Mouse (Mus musculus) layer of hippocampus, adult 9-11 months (tissue): ENCODE measurements around the gene Gfod1.

Experiments used
- DNase-seq: peaks from one replicate; pipeline ENCODE4 v3.0.0; 2022

The Gfod1 gene

GRCm38 (mm10) chr13:43261287-43261686 lies 42.7 kb downstream of the Gfod1 start:
- no peak for DNase-seq

GRCm38 (mm10) chr13:43260731-43261130 lies 43.2 kb downstream of the Gfod1 start:
- DNase-seq: no peak

GRCm38 (mm10) chr13:43256447-43256846 lies 47.5 kb downstream of the Gfod1 start:
- no peak for DNase-seq

- DNase-seq: no peak
Measured at GRCm38 (mm10) chr13:43253526-43253925, 50.4 kb downstream of the Gfod1 start.

- DNase-seq: no peak
Measured at GRCm38 (mm10) chr13:43252105-43252790, 51.7 kb downstream of the Gfod1 start.

GRCm38 (mm10) chr13:43251391-43251790 lies 52.6 kb downstream of the Gfod1 start:
- no peak for DNase-seq

GRCm38 (mm10) chr13:43250653-43251052 lies 53.3 kb downstream of the Gfod1 start:
- no peak for DNase-seq

GRCm38 (mm10) chr13:43250106-43250505 lies 53.9 kb downstream of the Gfod1 start:
- no peak for DNase-seq

- DNase-seq: no peak
Measured at GRCm38 (mm10) chr13:43248381-43248780, 55.6 kb downstream of the Gfod1 start.

- DNase-seq: no peak
Measured at GRCm38 (mm10) chr13:43246876-43247275, 57.1 kb downstream of the Gfod1 start.

GRCm38 (mm10) chr13:43243793-43244192 lies 60.2 kb downstream of the Gfod1 start:
- no peak for DNase-seq

GRCm38 (mm10) chr13:43243240-43243639 lies 60.7 kb downstream of the Gfod1 start:
- no peak for DNase-seq

- no peak for DNase-seq
Measured at GRCm38 (mm10) chr13:43241750-43242149, 62.2 kb downstream of the Gfod1 start.

GRCm38 (mm10) chr13:43241069-43241468 lies 62.9 kb downstream of the Gfod1 start:
- DNase-seq: no peak

GRCm38 (mm10) chr13:43239790-43240216 lies 64.2 kb downstream of the Gfod1 start:
- peak; percentile 65 for DNase-seq

GRCm38 (mm10) chr13:43236630-43237029 lies 67.3 kb downstream of the Gfod1 start:
- DNase-seq: no peak

- DNase-seq: no peak
Measured at GRCm38 (mm10) chr13:43235982-43236381, 68.0 kb downstream of the Gfod1 start.

- DNase-seq: peak; percentile 49
Measured at GRCm38 (mm10) chr13:43235586-43235910, 68.4 kb downstream of the Gfod1 start.

- DNase-seq: peak; percentile 44
Measured at GRCm38 (mm10) chr13:43234869-43235585, 68.9 kb downstream of the Gfod1 start.

- DNase-seq: no peak
Measured at GRCm38 (mm10) chr13:43233331-43233730, 70.6 kb downstream of the Gfod1 start.

- peak; percentile 61 for DNase-seq
Measured at GRCm38 (mm10) chr13:43231965-43232860, 71.8 kb downstream of the Gfod1 start.

- DNase-seq: no peak
Measured at GRCm38 (mm10) chr13:43230842-43231241, 73.1 kb downstream of the Gfod1 start.

- peak; percentile 94 for DNase-seq
Measured at GRCm38 (mm10) chr13:43230238-43230637, 73.7 kb downstream of the Gfod1 start.

GRCm38 (mm10) chr13:43229767-43230166 lies 74.2 kb downstream of the Gfod1 start:
- no peak for DNase-seq
